Mouse (Mus musculus): ENCODE data around the gene Mrpl33. TPM values are rescaled to one million over a fixed set of nuclear protein-coding genes. Genes with fewer than 3 reads are reported as not detected.

The Mrpl33 gene
- polyA plus RNA-seq, 1 experiment from 2014 or later = 232 TPM

- H3K27me3 ChIP-seq (replicated peaks) = no peaks in the 10 kb centered on the region
- H3K4me1 ChIP-seq = peaks cover 39% of the 10 kb centered on the region
- no peak overlapping the region for H3K27ac ChIP-seq
- H3K4me3 ChIP-seq = no peak overlapping the region
- ATAC-seq = no peak
- 58% methylated on average over 4 of the region's 4 CpGs for WGBS (ENCODE audit: insufficient replicate concordance)
- no peaks in the 10 kb centered on the region for H3K36me3 ChIP-seq
- no peak overlapping the region for H3K4me2 ChIP-seq
- H3K9me3 ChIP-seq (replicated peaks) = no peaks in the 10 kb centered on the region
- H3K9ac ChIP-seq = no peak overlapping the region
Measured at GRCm38 (mm10) chr5:31598579-31598978, 1.8 kb downstream of the Mrpl33 start.

GRCm38 (mm10) chr5:31599161-31599560 is 2.4 kb downstream of the Mrpl33 start:
- no peak for ATAC-seq
- Histone ChIP-seq H3K4me3 (no peak overlapping the region), H3K27ac (no peak overlapping the region), H3K9ac (no peak overlapping the region), H3K9me3 (replicated peaks) (no peaks in the 10 kb centered on the region), H3K4me2 (no peak overlapping the region), H3K27me3 (replicated peaks) (no peaks in the 10 kb centered on the region), H3K4me1 (peaks cover 39% of the 10 kb centered on the region), H3K36me3 (no peaks in the 10 kb centered on the region)
- WGBS (ENCODE audit: insufficient replicate concordance) = 59% methylated on average over 2 of the region's 2 CpGs

DNA sequence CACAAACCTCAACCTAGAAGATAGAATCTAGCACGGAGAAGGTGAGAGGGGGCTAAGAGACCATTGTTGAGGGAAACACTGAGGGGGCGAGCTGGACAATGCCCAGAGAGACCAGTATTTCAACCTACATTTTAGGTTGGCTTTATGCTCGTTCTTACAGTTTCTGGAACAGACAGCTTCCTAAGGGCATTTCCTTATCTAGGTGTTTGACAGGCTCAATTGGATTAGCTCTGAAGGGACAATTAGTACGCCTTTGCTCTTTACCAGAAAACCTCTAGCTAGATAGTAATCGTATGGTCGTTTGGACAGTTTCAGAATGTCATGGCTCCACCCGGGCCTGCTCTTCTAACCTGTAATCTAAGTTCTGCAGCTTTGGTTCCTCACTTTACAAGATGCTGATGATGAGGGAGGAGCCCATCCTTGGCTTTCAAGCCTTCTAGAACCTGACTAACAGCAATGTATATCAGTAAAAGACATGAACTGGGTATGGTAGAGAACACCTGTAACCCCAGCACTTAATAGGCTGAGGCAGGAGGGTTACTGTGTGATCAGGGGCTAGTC is 4.5 kb downstream of the Mrpl33 start:
- Histone ChIP-seq H3K27ac (no peak overlapping the region), H3K4me1 (peaks cover 37% of the 10 kb centered on the region), H3K27me3 (replicated peaks) (no peaks in the 10 kb centered on the region), H3K9ac (no peak overlapping the region), H3K4me2 (no peak overlapping the region), H3K4me3 (no peak overlapping the region), H3K9me3 (replicated peaks) (no peaks in the 10 kb centered on the region), H3K36me3 (no peaks in the 10 kb centered on the region)
- no peak for ATAC-seq
- WGBS (ENCODE audit: insufficient replicate concordance) = 38% methylated on average over 7 of the region's 7 CpGs

DNA sequence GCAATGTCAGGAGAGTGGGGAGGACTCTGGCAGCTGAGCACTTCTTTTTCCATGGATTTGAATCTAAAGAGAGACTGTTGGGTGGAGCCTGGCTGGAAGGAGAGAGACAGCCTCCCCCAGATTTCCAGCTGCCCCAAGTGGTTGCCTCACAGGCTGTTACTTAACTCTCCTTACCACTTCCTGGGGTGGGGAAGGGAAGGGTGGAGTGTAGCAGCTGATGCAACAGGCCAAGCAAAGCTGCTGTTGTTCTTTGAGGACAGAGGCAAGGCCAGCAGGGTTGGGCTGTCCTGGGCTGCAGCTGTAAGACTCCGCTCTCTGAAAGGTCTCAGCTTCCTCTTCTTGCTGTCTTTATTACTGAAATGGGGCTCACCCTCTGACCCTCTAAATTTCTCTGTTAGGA is 5.6 kb downstream of the Mrpl33 start:
- Histone ChIP-seq H3K27ac (no peak overlapping the region), H3K36me3 (no peaks in the 10 kb centered on the region), H3K4me2 (no peak overlapping the region), H3K4me3 (no peak overlapping the region), H3K9me3 (replicated peaks) (no peaks in the 10 kb centered on the region), H3K4me1 (peaks cover 27% of the 10 kb centered on the region), H3K9ac (no peak overlapping the region), H3K27me3 (replicated peaks) (no peaks in the 10 kb centered on the region)
- ATAC-seq = 0 out of 2 replicates have a peak, but pooled peaks have one; percentile 40
- WGBS (ENCODE audit: insufficient replicate concordance) = 53% methylated on average over 1 of the region's 1 CpGs

DNA sequence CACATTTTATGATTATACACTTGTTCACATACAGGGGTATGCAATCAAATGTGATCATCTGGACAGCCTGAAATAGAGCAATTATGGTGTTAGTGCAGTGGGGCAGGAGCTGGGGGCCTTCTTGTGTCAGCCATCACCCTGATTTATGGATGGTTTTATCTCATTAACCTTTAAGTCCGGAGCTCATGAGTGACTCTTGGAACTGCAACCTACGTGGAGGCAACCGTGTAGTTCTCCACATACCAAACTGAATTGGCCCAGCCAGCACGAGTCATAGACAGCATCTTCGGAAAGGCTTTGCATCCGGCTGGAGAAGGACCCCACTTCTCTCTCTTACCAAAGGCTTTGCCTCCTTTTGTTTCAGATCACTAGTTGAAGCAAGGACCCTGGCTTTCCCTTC is 7.0 kb downstream of the Mrpl33 start:
- Histone ChIP-seq H3K9me3 (replicated peaks) (no peaks in the 10 kb centered on the region), H3K36me3 (no peaks in the 10 kb centered on the region), H3K27ac (no peak overlapping the region), H3K4me2 (no peak overlapping the region), H3K4me3 (no peak overlapping the region), H3K4me1 (peaks cover 19% of the 10 kb centered on the region), H3K27me3 (replicated peaks) (no peaks in the 10 kb centered on the region), H3K9ac (no peak overlapping the region)
- ATAC-seq = no peak
- 76% methylated on average over 6 of the region's 6 CpGs for WGBS (ENCODE audit: insufficient replicate concordance)

DNA sequence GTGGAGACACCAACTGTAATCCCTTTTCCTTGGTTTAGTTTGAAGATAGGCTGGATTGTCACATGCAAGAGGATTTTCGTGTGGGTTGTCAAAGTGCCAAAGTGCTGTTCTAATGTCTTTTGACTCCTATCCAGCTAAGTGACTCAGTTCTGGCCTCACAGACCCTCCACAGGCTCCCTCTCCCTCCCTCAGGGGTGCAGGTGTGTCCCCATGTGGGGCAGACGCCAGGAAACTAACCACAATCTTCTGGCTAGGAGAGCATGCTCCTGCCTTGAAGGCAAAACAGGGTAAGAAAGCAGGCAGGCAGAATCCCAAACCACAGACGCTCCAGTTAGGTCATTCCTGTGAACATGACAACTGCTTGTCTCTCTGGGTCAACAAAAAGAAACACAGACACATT is 9.4 kb downstream of the Mrpl33 start:
- no peak for ATAC-seq
- no peak overlapping the region for H3K4me3 ChIP-seq
- no peaks in the 10 kb centered on the region for H3K36me3 ChIP-seq
- H3K9ac ChIP-seq = no peak overlapping the region
- H3K9me3 ChIP-seq (replicated peaks) = no peaks in the 10 kb centered on the region
- no peaks in the 10 kb centered on the region for H3K27me3 ChIP-seq (replicated peaks)
- no peak overlapping the region for H3K27ac ChIP-seq
- 42% methylated on average over 3 of the region's 3 CpGs for WGBS (ENCODE audit: insufficient replicate concordance)
- peaks cover 17% of the 10 kb centered on the region for H3K4me1 ChIP-seq
- H3K4me2 ChIP-seq = no peak overlapping the region

- H3K27ac ChIP-seq = no peak overlapping the region
- no peaks in the 10 kb centered on the region for H3K27me3 ChIP-seq (replicated peaks)
- H3K4me1 ChIP-seq = peaks cover 12% of the 10 kb centered on the region
- no peaks in the 10 kb centered on the region for H3K9me3 ChIP-seq (replicated peaks)
- ATAC-seq = no peak
- no peak overlapping the region for H3K9ac ChIP-seq
- peaks cover under 1% of the 10 kb centered on the region; the same call in 1 of the 2 replicates for H3K36me3 ChIP-seq
- WGBS (ENCODE audit: insufficient replicate concordance) = 60% methylated on average over 13 of the region's 13 CpGs
- H3K4me2 ChIP-seq = no peak overlapping the region
- H3K4me3 ChIP-seq = no peak overlapping the region
Measured at GRCm38 (mm10) chr5:31610376-31611086, 13.8 kb downstream of the Mrpl33 start.

DNA sequence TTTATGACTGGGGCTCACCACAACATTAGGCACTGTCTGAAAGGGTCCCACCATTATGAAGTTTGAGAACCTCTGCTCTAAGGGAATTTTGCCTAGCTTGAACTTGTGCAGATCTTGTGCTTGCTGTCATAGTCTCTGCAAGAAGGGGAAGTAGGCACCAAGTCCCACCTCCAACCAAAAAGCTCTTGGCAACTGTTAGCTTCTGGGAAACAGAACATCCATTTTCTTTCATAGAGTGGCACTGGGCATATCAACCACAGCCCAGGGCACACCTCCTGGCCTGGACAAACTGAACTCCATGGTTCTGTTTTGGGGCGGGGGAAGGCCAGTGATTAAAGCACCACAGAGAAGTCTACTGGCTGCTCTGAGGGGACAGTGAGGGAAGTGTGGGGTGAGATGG is 14.5 kb downstream of the Mrpl33 start:
- H3K36me3 ChIP-seq = peaks cover 7% of the 10 kb centered on the region
- H3K27ac ChIP-seq = no peak overlapping the region
- H3K9me3 ChIP-seq (replicated peaks) = no peaks in the 10 kb centered on the region
- no peak overlapping the region for H3K4me2 ChIP-seq
- ATAC-seq = no peak
- WGBS (ENCODE audit: insufficient replicate concordance) = 63% methylated on average over 1 of the region's 1 CpGs
- peaks cover 14% of the 10 kb centered on the region for H3K4me1 ChIP-seq
- no peak overlapping the region for H3K4me3 ChIP-seq
- no peak overlapping the region for H3K9ac ChIP-seq
- no peaks in the 10 kb centered on the region for H3K27me3 ChIP-seq (replicated peaks)

GRCm38 (mm10) chr5:31613852-31614286 is 17.1 kb downstream of the Mrpl33 start:
- WGBS (ENCODE audit: insufficient replicate concordance) = 4% methylated on average over 37 of the region's 37 CpGs
- H3K36me3 ChIP-seq = peaks cover 30% of the 10 kb centered on the region
- peak overlapping the region; percentile 92 for H3K27ac ChIP-seq
- H3K27me3 ChIP-seq (replicated peaks) = no peaks in the 10 kb centered on the region
- peak overlapping the region; percentile 87 for H3K4me3 ChIP-seq
- H3K4me1 ChIP-seq = peaks cover 14% of the 10 kb centered on the region
- H3K9me3 ChIP-seq (replicated peaks) = no peaks in the 10 kb centered on the region
- peak overlapping the region; percentile 73 for H3K4me2 ChIP-seq
- peak; percentile 92 for ATAC-seq
- H3K9ac ChIP-seq = peak overlapping the region; percentile 86

DNA sequence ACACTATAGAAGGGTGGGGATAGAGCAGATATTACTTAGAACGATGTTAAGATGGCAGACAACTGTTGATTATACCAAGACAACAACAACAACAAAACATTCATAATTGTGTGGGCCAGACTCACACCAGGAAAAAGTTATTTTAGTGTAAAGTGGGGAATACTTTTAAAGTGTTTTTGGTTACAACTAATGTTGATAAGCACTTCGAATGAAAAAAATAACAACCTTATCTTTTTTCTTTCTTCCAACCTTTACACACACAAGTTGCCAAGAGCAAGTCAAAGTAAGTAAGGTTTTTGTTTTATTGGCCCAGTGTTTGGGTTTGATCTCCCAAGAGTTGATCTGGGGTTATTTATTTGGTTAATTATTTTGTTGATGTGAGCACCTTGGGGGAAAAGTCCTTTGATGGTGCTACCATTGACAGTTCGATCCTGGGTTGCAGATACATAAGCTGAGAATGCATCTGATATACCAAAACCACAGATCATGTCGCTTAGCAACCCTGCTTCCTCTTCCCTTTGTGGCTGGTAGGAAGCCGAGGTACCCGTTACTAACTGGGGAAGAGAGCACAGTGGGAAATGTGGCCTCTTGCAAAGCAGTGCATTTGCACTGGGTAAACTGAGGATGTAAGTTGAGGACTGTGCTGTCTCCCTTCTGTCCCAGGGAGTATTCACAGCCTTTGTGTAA is 17.7 kb downstream of the Mrpl33 start:
- H3K27me3 ChIP-seq (replicated peaks) = no peaks in the 10 kb centered on the region
- H3K36me3 ChIP-seq = peaks cover 36% of the 10 kb centered on the region
- peaks cover 14% of the 10 kb centered on the region for H3K4me1 ChIP-seq
- H3K4me2 ChIP-seq = peak overlapping the region; percentile 73
- peak overlapping the region; percentile 86 for H3K9ac ChIP-seq
- no peak for ATAC-seq
- peak overlapping the region; percentile 87 for H3K4me3 ChIP-seq
- H3K9me3 ChIP-seq (replicated peaks) = no peaks in the 10 kb centered on the region
- peak overlapping the region; percentile 92 for H3K27ac ChIP-seq
- 18% methylated on average over 6 of the region's 6 CpGs for WGBS (ENCODE audit: insufficient replicate concordance)

DNA sequence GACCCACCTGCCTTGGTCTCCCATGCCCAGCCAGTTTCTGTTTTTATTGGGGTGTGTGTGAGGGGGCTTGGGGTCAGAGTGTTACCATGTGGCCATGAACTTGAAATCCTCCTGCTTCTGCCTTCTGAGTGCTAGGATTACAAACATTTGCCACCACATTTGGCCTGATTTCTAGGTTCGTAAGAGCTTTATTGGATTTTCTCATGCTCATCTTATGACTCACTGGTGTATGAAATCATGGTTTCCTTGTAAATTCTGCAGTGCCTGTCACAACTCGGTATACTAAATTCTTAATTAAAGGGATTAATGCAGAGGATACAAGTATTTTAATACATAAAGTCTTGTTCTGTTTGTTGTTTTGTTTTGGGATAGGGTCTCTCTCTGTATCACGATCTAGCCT is 23.6 kb downstream of the Mrpl33 start:
- WGBS (ENCODE audit: insufficient replicate concordance) = 90% methylated on average over 3 of the region's 3 CpGs
- Histone ChIP-seq H3K4me3 (no peak overlapping the region), H3K27ac (no peak overlapping the region), H3K4me1 (peaks cover 4% of the 10 kb centered on the region), H3K36me3 (peaks cover 72% of the 10 kb centered on the region), H3K27me3 (replicated peaks) (no peaks in the 10 kb centered on the region), H3K9ac (no peak overlapping the region), H3K4me2 (no peak overlapping the region), H3K9me3 (replicated peaks) (no peaks in the 10 kb centered on the region)
- ATAC-seq = no peak

- Histone ChIP-seq H3K36me3 (peaks cover 27% of the 10 kb centered on the region), H3K9me3 (replicated peaks) (no peaks in the 10 kb centered on the region), H3K27me3 (replicated peaks) (no peaks in the 10 kb centered on the region), H3K9ac (no peak overlapping the region), H3K4me1 (no peaks in the 10 kb centered on the region), H3K4me3 (no peak overlapping the region), H3K27ac (no peak overlapping the region), H3K4me2 (no peak overlapping the region)
- no peak for ATAC-seq
- 66% methylated on average over 3 of the region's 3 CpGs for WGBS (ENCODE audit: insufficient replicate concordance)
Measured at GRCm38 (mm10) chr5:31627117-31627516, 30.4 kb downstream of the Mrpl33 start.
